ENCODE assay signal across 10 mouse cellular contexts in the genomic region with DNA sequence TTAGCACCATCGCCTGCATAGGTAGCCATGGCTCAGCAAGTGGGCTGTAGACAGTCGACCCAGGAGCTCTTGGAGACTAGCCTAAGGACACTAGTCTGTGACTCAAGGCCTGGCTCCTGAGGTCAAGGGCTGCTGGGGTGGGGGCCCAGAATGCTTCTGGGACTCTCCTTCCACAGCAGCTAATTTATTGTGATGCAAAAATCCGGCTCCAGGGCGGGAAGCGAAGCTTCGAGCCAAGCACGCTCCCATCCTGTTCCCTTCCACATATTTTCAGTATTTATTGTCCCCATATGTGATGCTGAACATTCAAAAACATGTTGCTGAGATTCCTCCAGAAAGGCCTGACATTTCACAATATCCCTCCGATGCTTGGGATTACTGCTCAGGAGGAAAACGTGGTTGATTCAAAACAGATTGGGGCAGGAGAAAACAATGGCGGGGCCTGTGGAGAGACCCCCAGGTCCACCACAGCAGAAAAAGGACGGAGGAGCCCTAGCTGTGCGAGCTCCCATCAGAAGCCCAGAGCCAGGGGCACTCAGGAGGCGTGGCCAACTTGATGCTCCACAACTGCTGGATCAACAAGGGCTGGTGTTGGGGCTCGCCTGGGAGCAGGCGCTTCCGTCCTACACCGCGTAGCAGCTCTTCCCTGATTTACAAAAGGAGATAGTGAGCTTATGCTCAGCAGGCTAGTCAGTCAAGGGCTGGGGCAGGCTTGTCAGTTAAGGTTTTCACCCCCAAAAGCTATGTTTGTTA.
DNase-seq lines count a peak whose midpoint lies in the region; TF ChIP-seq lines count a peak whose summit lies in the region.
"Had no signal": no experiment of that assay in that cellular context is flagged by ENCODE, and none has a peak within 500 bp of the region (broad histone marks: within the 10 kb centered on the region; RNA-seq: fewer than 3 reads in every experiment).

No protein-coding gene starts in this region.

- H3K4me3 ChIP-seq in heart, adult 2 months = no peak overlapping the region
- H3K4me3 ChIP-seq in limb, embryonic 10.5 days = no peak overlapping the region
- H3K4me3 ChIP-seq: megakaryocyte, embryonic 14.5 days had no signal

- no peaks in the 10 kb centered on the region for H3K27me3 ChIP-seq in heart, adult 2 months (ENCODE audit: control insufficient read depth, insufficient read depth, low read length)
- no peaks in the 10 kb centered on the region for H3K27me3 ChIP-seq in limb, embryonic 10.5 days (ENCODE audit: low read depth, poor library complexity, severe bottlenecking)
- H3K27me3 ChIP-seq: megakaryocyte, embryonic 14.5 days had no signal

- no peak for TF ChIP-seq POLR2A in heart, adult 2 months (IDR thresholded peaks at IDR 0.05; ENCODE audit: insufficient read depth, low read depth, low read length)

- TF ChIP-seq CTCF in heart, adult 2 months (IDR thresholded peaks at IDR 0.05) = no peak

- no peak for TF ChIP-seq EP300 in heart, adult 2 months (IDR thresholded peaks at IDR 0.05; ENCODE audit: insufficient read depth, low read depth, low read length)

- H3K36me3 ChIP-seq in heart, adult 2 months (ENCODE audit: control insufficient read depth, insufficient read depth, low read length) = no peaks in the 10 kb centered on the region
- H3K36me3 ChIP-seq in limb, embryonic 10.5 days = no peaks in the 10 kb centered on the region

- H3K79me2 ChIP-seq in heart, adult 2 months (replicated peaks; ENCODE audit: control insufficient read depth, insufficient read depth, low read length) = no peaks in the 10 kb centered on the region

- DNase-seq in heart, adult 2 months = peak; percentile 12 to 22
- DNase-seq in heart, postnatal 36 days = no peak
- peak; percentile 55 for DNase-seq in retina, embryonic 14.5 days (ENCODE audit: low spot score)
- DNase-seq in retina, postnatal 1 day = no peak
- DNase-seq in limb, embryonic 10.5 days (ENCODE audit: low spot score) = peak; percentile 43
- DNase-seq in thymus, postnatal 10 days (ENCODE audit: low spot score in 2 of 2) = no peak
- DNase-seq in cerebellum, postnatal 36 days = no peak
- no peak for DNase-seq in right cerebral cortex, adult 2 months (ENCODE audit: low spot score in 2 of 2)
- DNase-seq: adrenal gland, adult 8-10 months had no signal

- no peak overlapping the region for H3K9ac ChIP-seq in heart, adult 2 months (ENCODE audit: low read depth, low read length)

- H3K27ac ChIP-seq in heart, adult 2 months = no peak overlapping the region
- peak overlapping the region; percentile 68; the same call in 1 of the 2 replicates for H3K27ac ChIP-seq in limb, embryonic 10.5 days

- 51% methylated on average over 18 of the region's 18 CpGs for WGBS in heart, adult 2 months
- 29% methylated on average over 18 of the region's 18 CpGs for WGBS in limb, embryonic 10.5 days

- intact Hi-C loops in heart, adult 2 months (cut with DNase I) = no loop called here
- intact Hi-C loops in heart, postnatal 36 days (cut with DNase I) = no loop called here

- no peaks in the 10 kb centered on the region for H3K9me3 ChIP-seq in limb, embryonic 10.5 days (replicated peaks)

- H3K4me1 ChIP-seq in heart, adult 2 months (ENCODE audit: control insufficient read depth, insufficient read depth, low read length) = no peaks in the 10 kb centered on the region
- peaks cover 10% of the 10 kb centered on the region for H3K4me1 ChIP-seq in limb, embryonic 10.5 days
- H3K4me1 ChIP-seq: megakaryocyte, embryonic 14.5 days had no signal

Comparison
In these comparisons a context has a peak if more than half of its experiments do, and no peak if none do; other contexts are left out.
1. DNase-seq: peak in heart, adult 2 months (2 of 2), retina, embryonic 14.5 days (single experiment) and limb, embryonic 10.5 days (single experiment); none in heart, postnatal 36 days (0 of 2), retina, postnatal 1 day (single experiment), thymus, postnatal 10 days (0 of 2), cerebellum, postnatal 36 days (0 of 2) and right cerebral cortex, adult 2 months (0 of 2).